Mouse (Mus musculus) CH12.LX (cell line): ENCODE data around the gene Stard7. TPM values are rescaled to one million over a fixed set of nuclear protein-coding genes. Genes with fewer than 3 reads are reported as not detected.

Experiments used
- DNase-seq: peaks from one replicate; pipeline ENCODE4 v3.0.0-alpha.2; 2013; ENCODE audit errors: extremely low read depth
- H3K27ac ChIP-seq: 2 replicates; pipeline ENCODE4 v1.5.1; 2012; ENCODE audit warnings: low read depth, mild to moderate bottlenecking, control low read depth, moderate library complexity; ENCODE audit not compliant: insufficient read depth
- H3K27me3 ChIP-seq: replicated peaks from 2 replicates; pipeline ENCODE3; 2012; ENCODE audit warnings: inconsistent platforms
- H3K36me3 ChIP-seq, 2 experiments: replicated peaks in 1 of 2; 2 replicates each; pipeline versions ENCODE3 to v1.6.1; 2012; ENCODE audit warnings: inconsistent platforms in 1 of 2, low read length in 1 of 2, mild to moderate bottlenecking in 1 of 2, mixed read lengths in 1 of 2, moderate library complexity in 1 of 2; ENCODE audit not compliant: control insufficient read depth in 1 of 2, insufficient read depth in 1 of 2
- H3K4me1 ChIP-seq, 2 experiments: 2 replicates each; pipeline ENCODE4 v1.6.1; 2012; ENCODE audit warnings: inconsistent platforms in 1 of 2, moderate library complexity in 1 of 2; ENCODE audit not compliant: insufficient read depth in 2 of 2, control insufficient read depth in 1 of 2
- H3K4me2 ChIP-seq: 2 replicates; pipeline ENCODE4 v1.6.1; 2012; ENCODE audit warnings: low read depth, mild to moderate bottlenecking, control low read depth; ENCODE audit not compliant: poor library complexity, insufficient read depth, severe bottlenecking
- H3K4me3 ChIP-seq, 3 experiments: fragments of 150-350 bp in 1 of 3; sonication (generic) in 1 of 3; replicated peaks in 1 of 3; 2 replicates each; pipeline versions ENCODE3 to v1.5.1; 2011 to 2012; ENCODE audit warnings: low read depth in 2 of 3, low read length in 2 of 3, mild to moderate bottlenecking in 2 of 3, moderate library complexity in 2 of 3, control low read depth in 1 of 3, improper control_type of control experiment in 1 of 3, inconsistent platforms in 1 of 3, mixed read lengths in 1 of 3; ENCODE audit not compliant: poor library complexity in 1 of 3
- H3K79me2 ChIP-seq: replicated peaks from 2 replicates; pipeline ENCODE4 v1.6.1; 2012; ENCODE audit warnings: mild to moderate bottlenecking, moderate library complexity; ENCODE audit not compliant: control insufficient read depth, poor library complexity, insufficient read depth, severe bottlenecking; ENCODE audit errors: extremely low read depth
- H3K9ac ChIP-seq: 2 replicates; pipeline ENCODE4 v1.6.1; 2012; ENCODE audit warnings: low read depth, mild to moderate bottlenecking, control low read depth, moderate library complexity; ENCODE audit not compliant: insufficient read depth
- H3K9me3 ChIP-seq: replicated peaks from 2 replicates; pipeline ENCODE3; 2012; ENCODE audit warnings: low read length, inconsistent platforms, mixed read lengths
- BHLHE40 ChIP-seq: IDR thresholded peaks from 2 replicates; pipeline ENCODE4 v1.6.1; 2011; ENCODE audit warnings: mild to moderate bottlenecking, low read depth, low read length, improper control_type of control experiment
- CHD1 ChIP-seq: IDR thresholded peaks from 2 replicates; pipeline ENCODE4 v1.6.1; 2012; ENCODE audit warnings: low read depth, low read length, improper control_type of control experiment, inconsistent platforms
- CHD2 ChIP-seq: IDR thresholded peaks from 2 replicates; pipeline ENCODE4 v1.6.1; 2011; ENCODE audit warnings: low read length, improper control_type of control experiment
- CTCF ChIP-seq, 2 experiments: IDR thresholded peaks in 1 of 2; conservative IDR thresholded peaks in 1 of 2; 2 replicates each; pipeline ENCODE4 v1.5.1; 2011 to 2012; ENCODE audit warnings: low read depth in 2 of 2, low read length in 2 of 2, improper control_type of control experiment in 1 of 2, inconsistent platforms in 1 of 2, mild to moderate bottlenecking in 1 of 2, moderate library complexity in 1 of 2
- E2F4 ChIP-seq: IDR thresholded peaks from 2 replicates; pipeline ENCODE4 v1.6.1; 2011; ENCODE audit warnings: low read depth, low read length, improper control_type of control experiment; ENCODE audit not compliant: insufficient replicate concordance
- ELF1 ChIP-seq: IDR thresholded peaks from 2 replicates; pipeline ENCODE4 v1.6.1; 2014; ENCODE audit warnings: low read depth, mild to moderate bottlenecking, inconsistent platforms, low read length, improper control_type of control experiment
- EP300 ChIP-seq: IDR thresholded peaks from 2 replicates; pipeline ENCODE4 v1.6.1; 2011; ENCODE audit warnings: low read length, improper control_type of control experiment
- ETS1 ChIP-seq: conservative IDR thresholded peaks from 2 replicates; pipeline ENCODE4 v1.6.1; 2012; ENCODE audit warnings: low read depth, mild to moderate bottlenecking, inconsistent platforms, low read length, improper control_type of control experiment, moderate library complexity
- GABPA ChIP-seq: IDR thresholded peaks from 2 replicates; pipeline ENCODE4 v1.6.1; 2012; ENCODE audit warnings: low read depth, low read length, improper control_type of control experiment, inconsistent platforms; ENCODE audit not compliant: insufficient replicate concordance
- HCFC1 ChIP-seq: IDR thresholded peaks from 2 replicates; pipeline ENCODE4 v1.6.1; 2012; ENCODE audit warnings: low read depth, mild to moderate bottlenecking, inconsistent platforms, low read length, improper control_type of control experiment
- IRF4 ChIP-seq: IDR thresholded peaks from 2 replicates; pipeline ENCODE4 v1.6.1; 2014; ENCODE audit warnings: low read depth, mild to moderate bottlenecking, inconsistent platforms, low read length, improper control_type of control experiment
- JUN ChIP-seq: IDR thresholded peaks from 2 replicates; pipeline ENCODE4 v1.6.1; 2011; ENCODE audit warnings: low read depth, mild to moderate bottlenecking, low read length, improper control_type of control experiment, moderate library complexity; ENCODE audit not compliant: insufficient read depth
- JUND ChIP-seq: conservative IDR thresholded peaks from 2 replicates; pipeline ENCODE4 v1.6.1; 2011; ENCODE audit warnings: low read depth, low read length, improper control_type of control experiment
- KAT2A ChIP-seq: IDR thresholded peaks from 2 replicates; pipeline ENCODE4 v1.6.1; 2012; ENCODE audit warnings: low read length, improper control_type of control experiment, inconsistent platforms; ENCODE audit not compliant: insufficient replicate concordance
- MAFK ChIP-seq: IDR thresholded peaks from 2 replicates; pipeline ENCODE4 v1.6.1; 2011; ENCODE audit warnings: low read length, improper control_type of control experiment; ENCODE audit not compliant: insufficient replicate concordance
- MAX ChIP-seq: IDR thresholded peaks from 2 replicates; pipeline ENCODE4 v1.6.1; 2011; ENCODE audit warnings: low read length, improper control_type of control experiment
- MAZ ChIP-seq: IDR thresholded peaks from 2 replicates; pipeline ENCODE4 v1.6.1; 2012; ENCODE audit warnings: low read depth, mild to moderate bottlenecking, inconsistent platforms, low read length, improper control_type of control experiment, moderate library complexity
- MEF2A ChIP-seq: IDR thresholded peaks from 2 replicates; pipeline ENCODE4 v1.6.1; 2014; ENCODE audit warnings: low read depth, mild to moderate bottlenecking, inconsistent platforms, low read length, improper control_type of control experiment, borderline replicate concordance
- MXI1 ChIP-seq: IDR thresholded peaks from 2 replicates; pipeline ENCODE4 v1.6.1; 2011; ENCODE audit warnings: mild to moderate bottlenecking, low read depth, low read length, improper control_type of control experiment
- MYC ChIP-seq: IDR thresholded peaks from 2 replicates; pipeline ENCODE4 v1.6.1; 2011; ENCODE audit warnings: low read depth, mild to moderate bottlenecking, improper control_type of control experiment, low read length
- NELFE ChIP-seq: IDR thresholded peaks from 2 replicates; pipeline ENCODE4 v1.6.1; 2011; ENCODE audit warnings: low read depth, low read length, improper control_type of control experiment
- NRF1 ChIP-seq: IDR thresholded peaks from 2 replicates; pipeline ENCODE4 v1.6.1; 2014; ENCODE audit warnings: low read depth, mild to moderate bottlenecking, inconsistent platforms, low read length, improper control_type of control experiment, moderate library complexity
- PAX5 ChIP-seq: IDR thresholded peaks from 2 replicates; pipeline ENCODE4 v1.6.1; 2012; ENCODE audit warnings: low read length, inconsistent platforms, mixed read lengths
- POLR2A ChIP-seq: IDR thresholded peaks from 2 replicates; pipeline ENCODE4 v1.6.1; 2011; ENCODE audit warnings: low read depth, mild to moderate bottlenecking, improper control_type of control experiment, low read length
- POLR2AphosphoS2 ChIP-seq: IDR thresholded peaks from 2 replicates; pipeline ENCODE4 v1.6.1; 2011; ENCODE audit warnings: low read depth, low read length, improper control_type of control experiment
- RAD21 ChIP-seq: IDR thresholded peaks from 2 replicates; pipeline ENCODE4 v1.6.1; 2011; ENCODE audit warnings: low read depth, mild to moderate bottlenecking, low read length, improper control_type of control experiment, moderate library complexity
- RCOR1 ChIP-seq: conservative IDR thresholded peaks from 2 replicates; pipeline ENCODE4 v1.6.1; 2012; ENCODE audit warnings: low read depth, mild to moderate bottlenecking, inconsistent platforms, low read length, improper control_type of control experiment
- SIN3A ChIP-seq: IDR thresholded peaks from 2 replicates; pipeline ENCODE4 v1.6.1; 2012; ENCODE audit warnings: low read length, improper control_type of control experiment, inconsistent platforms
- SMC3 ChIP-seq: IDR thresholded peaks from 2 replicates; pipeline ENCODE4 v1.6.1; 2011; ENCODE audit warnings: low read depth, low read length, improper control_type of control experiment
- TBP ChIP-seq: conservative IDR thresholded peaks from 2 replicates; pipeline ENCODE4 v1.6.1; 2011; ENCODE audit warnings: low read depth, low read length, improper control_type of control experiment
- TCF12 ChIP-seq: IDR thresholded peaks from 2 replicates; pipeline ENCODE4 v1.6.1; 2014; ENCODE audit warnings: low read depth, mild to moderate bottlenecking, inconsistent platforms, low read length, improper control_type of control experiment
- UBTF ChIP-seq: IDR thresholded peaks from 2 replicates; pipeline ENCODE4 v1.6.1; 2012; ENCODE audit warnings: low read depth, mild to moderate bottlenecking, inconsistent platforms, low read length, improper control_type of control experiment, moderate library complexity
- USF1 ChIP-seq: IDR thresholded peaks from 2 replicates; pipeline ENCODE4 v1.6.1; 2014; ENCODE audit warnings: low read depth, mild to moderate bottlenecking, inconsistent platforms, low read length, improper control_type of control experiment
- USF2 ChIP-seq: conservative IDR thresholded peaks from 2 replicates; pipeline ENCODE4 v1.6.1; 2011; ENCODE audit warnings: low read depth, low read length, improper control_type of control experiment
- ZC3H11A ChIP-seq: IDR thresholded peaks from 2 replicates; pipeline ENCODE4 v1.6.1; 2012; ENCODE audit warnings: low read depth, mild to moderate bottlenecking, inconsistent platforms, low read length, improper control_type of control experiment
- ZKSCAN1 ChIP-seq: IDR thresholded peaks from 2 replicates; pipeline ENCODE4 v1.6.1; 2012; ENCODE audit warnings: low read depth, inconsistent platforms, low read length, improper control_type of control experiment, borderline replicate concordance
- ZMIZ1 ChIP-seq: IDR thresholded peaks from 2 replicates; pipeline ENCODE4 v1.6.1; 2012; ENCODE audit warnings: low read depth, mild to moderate bottlenecking, inconsistent platforms, low read length, improper control_type of control experiment
- ZNF384 ChIP-seq: IDR thresholded peaks from 2 replicates; pipeline ENCODE4 v1.6.1; 2012; ENCODE audit warnings: low read depth, low read length, improper control_type of control experiment, inconsistent platforms
- dilution Hi-C: fragments of 300-500 bp; cut with MboI; formaldehyde crosslinking; loops from 2 replicates; pipeline ENCODE4 v1.14.3; 2020; ENCODE audit warnings: low sequenced_read_pairs; ENCODE audit not compliant: extremely low pct_unique_long_range_greater_than_20kb, extremely low pct_ligation_motif_present
- in situ Hi-C: fragments of 300-500 bp; cut with MboI; formaldehyde crosslinking; loops from 3 replicates; pipeline ENCODE4 v1.14.3; 2019; ENCODE audit warnings: low sequenced_read_pairs, low pct_ligation_motif_present, low pct_unique_long_range_greater_than_20kb, mixed read lengths
- polyA plus RNA-seq: library from polyadenylated mRNA; unstranded; fragments of >175 nt; gene quantifications from 2 replicates; pipeline ENCODE4 v1.2.1, GENCODE M21; 2012; ENCODE audit warnings: low read depth; ENCODE audit not compliant: insufficient read length
- total RNA-seq, 2 experiments: library from RNA; depleted of rRNA; stranded (reverse); fragments of 300-350 nt in 1 of 2; fragments of >200 nt in 1 of 2; gene quantifications; 2 replicates each; pipeline ENCODE4 v1.2.3; 2012 to 2014

The Stard7 gene
- total and polyA plus RNA-seq, 3 experiments: 69.0 to 122 (median 80.6) TPM

DNA sequence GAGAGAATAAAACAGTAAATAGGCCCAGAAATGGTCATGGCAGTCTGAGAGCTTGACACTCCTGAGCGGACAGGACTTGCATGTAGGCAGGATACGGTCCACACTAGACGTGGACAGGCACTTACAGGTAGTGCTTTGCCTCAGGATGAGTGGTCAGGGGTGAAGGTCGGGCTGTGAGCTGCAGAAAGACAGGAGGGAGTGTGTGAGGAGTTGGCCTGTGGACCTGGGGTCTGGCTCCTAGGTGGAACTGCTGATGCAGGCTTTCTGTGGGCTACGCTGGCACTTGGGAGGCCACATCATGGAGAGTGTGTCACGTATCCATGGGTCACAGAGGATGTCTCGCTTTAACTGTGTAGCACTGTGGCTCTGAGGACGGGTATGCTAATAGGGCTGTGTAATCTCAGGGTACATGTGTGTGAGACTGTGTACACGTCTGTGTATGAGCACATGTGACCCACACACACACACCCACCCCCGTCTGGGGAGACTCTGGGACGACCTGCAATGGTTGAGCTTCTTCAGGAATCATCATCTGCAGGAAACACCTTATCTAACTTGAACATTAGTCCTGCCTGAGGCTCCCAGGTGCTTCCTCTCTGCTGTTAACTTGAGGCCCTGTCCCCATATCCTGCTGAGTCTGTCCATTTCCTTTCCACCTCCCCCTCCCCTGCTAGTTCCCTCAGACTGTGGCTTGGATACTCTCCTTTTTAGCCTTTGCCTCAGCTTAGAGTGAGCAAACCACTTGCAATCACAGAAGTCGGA lies 58.3 kb downstream of the Stard7 start:
- Histone ChIP-seq H3K4me3 (no peak overlapping the region), H3K27me3 (no peaks in the 10 kb centered on the region), H3K27ac (no peak overlapping the region), H3K4me2 (no peak overlapping the region), H3K4me1 (peaks cover 56 to 87% of the 10 kb centered on the region in 2 experiments), H3K79me2 (no peaks in the 10 kb centered on the region), H3K36me3 (peaks cover 0 to 34% of the 10 kb centered on the region in 2 experiments), H3K9me3 (no peaks in the 10 kb centered on the region), H3K9ac (no peak overlapping the region)
- TF ChIP-seq ZNF384 (no peak), UBTF (no peak), POLR2A (no peak), ZC3H11A (no peak), E2F4 (no peak), CHD1 (no peak), JUND (no peak), EP300 (0 out of 2 replicates have a peak, but pooled peaks have one; percentile 47), PAX5 (no peak), BHLHE40 (0 out of 2 replicates have a peak, but pooled peaks have one; percentile 15), JUN (no peak), NRF1 (no peak), NELFE (no peak), IRF4 (no peak), MEF2A (no peak), ETS1 (0 out of 2 replicates have a peak, but pooled peaks have one; percentile 22), MAX (no peak), SMC3 (no peak), HCFC1 (no peak), CHD2 (no peak), ZKSCAN1 (no peak), ZMIZ1 (no peak), TBP (no peak), MXI1 (no peak), ELF1 (no peak), POLR2AphosphoS2 (no peak), TCF12 (0 out of 2 replicates have a peak, but pooled peaks have one; percentile 52), GABPA (no peak), SIN3A (0 out of 2 replicates have a peak, but pooled peaks have one; percentile 37), RAD21 (no peak), USF2 (no peak), USF1 (no peak), MAZ (no peak), KAT2A (no peak), RCOR1 (no peak), MAFK (no peak), MYC (no peak), CTCF (conservative IDR thresholded peaks at IDR 0.05 in 1 of 2, IDR thresholded peaks at IDR 0.05 in 1 of 2; ENCODE audit: low read depth in 2 of 2, low read length in 2 of 2) (no peak)
- peak; percentile 43 for DNase-seq
- dilution Hi-C loops: no loop called here
- in situ Hi-C loops: no loop called here
